Mouse (Mus musculus) splenic B cell, adult 2 months (primary cell): Measurements from ENCODE around the gene Gpc3.
"Not testable (repeated sequence)": the region's sequence is repeated elsewhere in the genome, so short reads cannot be mapped to it uniquely, and the experiment has no call there.

Experiments used
- DNase-seq: peaks from one replicate; pipeline ENCODE4 v3.0.0-alpha.2; 2011; ENCODE audit warnings: low read depth, low spot score
- H3K27me3 ChIP-seq: 2 replicates; pipeline ENCODE4 v1.6.1; 2012; ENCODE audit warnings: mild to moderate bottlenecking, low read length, moderate library complexity, mixed read lengths; ENCODE audit not compliant: control insufficient read depth, poor library complexity, insufficient read depth, severe bottlenecking
- H3K36me3 ChIP-seq: 2 replicates; pipeline ENCODE4 v1.6.1; 2012; ENCODE audit warnings: mild to moderate bottlenecking, low read length, moderate library complexity, mixed read lengths; ENCODE audit not compliant: control insufficient read depth, poor library complexity, insufficient read depth, severe bottlenecking

Gene Gpc3

DNA sequence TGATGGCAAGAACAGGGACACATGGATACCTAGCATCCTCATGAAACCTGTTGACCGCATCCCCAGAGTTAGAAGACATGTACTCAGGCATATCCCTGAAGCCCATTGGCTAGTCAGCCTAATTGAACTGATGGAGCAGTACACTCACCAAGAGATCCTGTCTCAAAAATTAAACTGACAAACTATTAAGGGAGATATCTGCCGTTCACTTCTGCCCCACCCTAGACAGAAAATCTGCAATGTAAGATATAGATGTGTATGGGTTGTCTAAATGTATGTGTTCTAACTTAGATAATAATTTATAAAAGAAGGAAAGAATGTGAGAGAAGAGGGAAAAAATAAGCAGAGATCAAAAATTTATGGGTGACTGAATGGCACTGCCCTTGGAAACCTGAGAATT, 212.6 kb downstream of the Gpc3 start:
- no peak for DNase-seq

DNA sequence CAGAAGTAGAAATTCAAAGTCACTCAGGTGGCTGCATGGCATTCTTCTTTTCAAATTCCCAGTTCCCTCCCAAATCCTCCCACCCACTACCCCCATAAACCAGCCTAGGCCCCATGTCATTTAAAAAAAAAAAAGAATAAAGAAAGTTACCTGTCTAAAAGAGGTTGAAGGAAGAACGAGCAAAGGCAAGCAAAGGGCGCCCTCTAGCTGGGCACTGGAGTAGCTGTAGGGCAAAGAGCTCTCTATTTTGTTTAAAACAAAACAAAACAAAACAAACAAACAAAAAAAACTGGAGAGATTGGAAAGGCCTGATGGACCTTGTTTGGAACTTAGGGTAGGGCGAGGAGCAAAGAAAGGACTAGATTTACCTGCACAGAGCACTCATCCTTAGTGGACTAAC, 238.6 kb downstream of the Gpc3 start:
- Histone ChIP-seq H3K36me3 (no peaks in the 10 kb centered on the region), H3K27me3 (no peaks in the 10 kb centered on the region)
- no peak for DNase-seq

More for the DNA sequence above, 212.6 kb downstream of the Gpc3 start:
- H3K27me3 ChIP-seq: no peaks in the 10 kb centered on the region
- no peaks in the 10 kb centered on the region for H3K36me3 ChIP-seq

DNA sequence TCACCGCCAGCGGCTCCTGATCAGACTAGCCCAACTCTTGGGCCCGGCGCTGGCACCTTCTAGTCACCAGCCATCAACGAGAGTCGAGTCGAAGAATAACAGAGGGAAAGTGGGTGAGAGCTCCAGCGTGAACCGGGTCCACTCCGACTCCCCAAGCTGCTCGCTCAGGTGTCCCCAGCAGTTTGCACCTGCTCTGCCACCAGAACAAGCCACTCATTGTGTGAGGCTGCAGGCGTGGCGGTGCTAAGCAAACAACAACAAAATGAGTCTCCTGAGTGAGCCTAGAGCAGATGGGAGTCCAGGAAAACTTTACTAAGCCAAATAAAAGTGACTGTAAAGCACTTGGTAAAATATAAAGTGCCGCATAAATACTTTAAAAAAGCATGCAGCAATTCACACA, 239.5 kb downstream of the Gpc3 start:
- no peaks in the 10 kb centered on the region for H3K36me3 ChIP-seq
- DNase-seq: no peak
- H3K27me3 ChIP-seq: no peaks in the 10 kb centered on the region

DNA sequence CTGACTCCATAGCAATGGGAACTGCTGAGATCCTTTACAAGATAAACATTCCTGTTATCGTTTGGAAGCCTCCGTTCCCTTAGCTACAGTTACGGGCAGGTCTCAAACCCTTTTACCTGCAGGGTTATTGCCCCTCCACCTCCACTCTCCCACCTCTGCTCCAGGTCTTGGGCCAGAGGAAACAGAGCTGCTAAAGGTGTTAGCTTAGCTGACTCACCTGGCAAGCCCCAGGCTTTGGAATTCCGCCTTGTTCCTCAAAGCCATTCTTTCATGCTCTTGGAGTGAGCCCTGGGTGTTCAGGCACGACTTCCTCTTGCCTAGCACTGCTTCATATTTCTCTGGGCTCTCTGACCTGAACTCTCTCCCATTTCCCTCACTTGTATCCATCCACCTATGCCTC, 241.3 kb downstream of the Gpc3 start:
- no peaks in the 10 kb centered on the region for H3K36me3 ChIP-seq
- no peak for DNase-seq
- H3K27me3 ChIP-seq: no peaks in the 10 kb centered on the region

DNA sequence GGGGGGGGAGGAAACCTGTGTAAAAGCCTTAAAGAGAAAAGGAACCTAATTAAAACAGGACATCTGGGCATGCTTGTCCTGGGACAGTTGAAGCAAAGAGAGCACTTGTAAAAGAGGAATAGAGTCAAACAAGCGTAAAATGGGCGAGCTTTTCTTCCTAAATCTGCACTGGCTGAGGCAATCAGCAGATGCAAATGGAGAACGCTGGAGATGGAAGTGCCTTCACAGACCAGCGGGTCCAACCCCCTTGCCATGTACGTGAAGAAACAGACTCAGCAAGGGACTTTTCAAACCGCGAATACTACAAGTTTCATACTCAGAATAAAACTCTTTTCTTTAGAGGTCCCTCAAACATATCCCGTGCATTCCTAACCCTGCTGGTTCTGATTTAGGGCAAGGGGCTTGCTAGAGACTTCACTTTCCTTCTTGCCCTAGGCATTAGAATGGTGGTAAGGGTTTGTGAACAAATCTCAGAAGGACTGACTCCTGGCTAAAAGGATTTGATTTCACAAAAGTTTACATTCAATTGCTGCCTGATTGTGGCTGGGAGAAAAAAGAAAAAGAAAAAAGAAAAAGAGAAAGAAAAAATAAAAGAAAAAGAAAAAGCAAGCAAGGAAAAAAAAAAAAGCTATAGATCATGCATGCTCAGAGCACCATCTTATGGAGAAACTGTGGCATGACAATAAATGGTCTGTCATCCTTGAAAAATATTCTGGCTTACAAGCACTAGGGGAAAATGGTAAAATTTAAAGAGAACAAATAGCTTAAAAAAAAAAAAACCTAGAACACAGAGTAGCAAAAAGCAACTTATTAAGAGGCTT, 243.6 kb downstream of the Gpc3 start:
- Histone ChIP-seq H3K36me3 (no peaks in the 10 kb centered on the region), H3K27me3 (no peaks in the 10 kb centered on the region)
- DNase-seq: no peak

DNA sequence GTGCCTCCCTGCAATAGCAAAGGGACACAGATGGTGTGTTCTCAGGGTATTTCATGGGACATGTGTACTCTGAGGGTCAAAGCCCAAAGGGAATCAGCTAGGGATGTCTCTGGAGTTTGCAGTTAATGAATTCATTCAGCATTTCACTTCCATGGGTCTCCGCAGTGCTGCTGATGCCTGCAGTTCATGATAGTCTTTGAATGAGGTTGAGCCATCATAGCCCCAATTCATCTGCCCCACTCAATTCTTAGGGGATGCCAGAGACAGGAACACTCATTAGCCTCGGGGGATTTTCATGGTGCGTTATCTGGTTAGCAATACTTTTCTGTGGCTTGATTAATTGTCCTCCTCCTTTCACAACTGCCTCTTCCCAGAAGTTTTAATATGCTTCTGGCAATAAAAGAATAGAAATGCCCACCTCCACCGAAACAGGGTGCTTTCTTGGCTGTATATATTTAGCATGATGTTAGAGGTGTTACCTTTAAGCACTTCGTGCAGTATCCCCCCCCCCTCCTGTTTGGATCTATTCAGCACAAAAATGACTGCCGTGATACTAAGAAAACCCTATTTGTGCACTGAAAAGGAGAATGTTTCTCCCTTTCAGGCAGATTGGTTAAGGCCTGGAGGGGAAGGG, 244.3 kb downstream of the Gpc3 start:
- H3K27me3 ChIP-seq: no peaks in the 10 kb centered on the region
- no peak for DNase-seq

DNA sequence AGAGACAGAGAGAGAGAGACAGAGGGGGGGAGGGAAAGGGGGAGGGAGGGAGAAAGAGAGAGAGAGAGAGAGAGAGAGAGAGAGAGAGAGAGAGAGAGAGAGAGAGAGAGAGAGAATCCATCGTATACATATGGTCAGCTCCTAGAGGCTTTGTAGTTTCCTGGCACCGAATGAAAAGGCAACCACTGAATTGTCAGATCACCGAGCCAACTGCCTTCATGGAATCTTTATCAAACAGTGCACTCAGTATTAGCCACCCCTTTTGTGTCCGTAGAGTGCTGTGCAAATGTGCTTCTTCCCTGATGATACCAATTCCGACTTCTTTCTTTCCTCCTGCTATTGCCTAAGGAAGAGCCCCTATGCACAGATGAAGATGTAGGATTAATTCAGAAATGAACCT, 246.9 kb downstream of the Gpc3 start:
- no peak for DNase-seq
- no peaks in the 10 kb centered on the region for H3K27me3 ChIP-seq

More for the DNA sequence above, 244.3 kb downstream of the Gpc3 start:
- no peaks in the 10 kb centered on the region for H3K36me3 ChIP-seq

DNA sequence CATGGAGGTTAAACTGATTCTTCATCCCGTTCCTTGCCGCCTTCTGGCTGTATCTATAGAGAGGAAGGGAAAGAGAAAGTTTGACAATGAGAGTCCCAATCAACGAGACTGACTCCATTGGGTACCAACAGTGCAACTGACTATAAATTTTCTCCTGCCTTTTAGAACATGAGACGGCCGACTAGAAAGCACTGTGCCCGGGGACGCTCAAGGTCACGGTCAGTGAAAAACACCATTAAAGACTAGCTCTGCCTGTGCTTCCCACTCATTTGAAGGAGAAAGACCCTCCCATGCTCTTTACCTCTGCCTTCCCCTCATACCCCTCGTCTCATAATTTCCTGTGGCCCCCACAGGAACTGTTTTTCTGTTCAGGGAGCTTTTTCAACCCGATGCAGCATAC, 248.0 kb downstream of the Gpc3 start:
- no peaks in the 10 kb centered on the region for H3K27me3 ChIP-seq
- no peak for DNase-seq
- no peaks in the 10 kb centered on the region for H3K36me3 ChIP-seq

More for the DNA sequence above, 246.9 kb downstream of the Gpc3 start:
- no peaks in the 10 kb centered on the region for H3K36me3 ChIP-seq

DNA sequence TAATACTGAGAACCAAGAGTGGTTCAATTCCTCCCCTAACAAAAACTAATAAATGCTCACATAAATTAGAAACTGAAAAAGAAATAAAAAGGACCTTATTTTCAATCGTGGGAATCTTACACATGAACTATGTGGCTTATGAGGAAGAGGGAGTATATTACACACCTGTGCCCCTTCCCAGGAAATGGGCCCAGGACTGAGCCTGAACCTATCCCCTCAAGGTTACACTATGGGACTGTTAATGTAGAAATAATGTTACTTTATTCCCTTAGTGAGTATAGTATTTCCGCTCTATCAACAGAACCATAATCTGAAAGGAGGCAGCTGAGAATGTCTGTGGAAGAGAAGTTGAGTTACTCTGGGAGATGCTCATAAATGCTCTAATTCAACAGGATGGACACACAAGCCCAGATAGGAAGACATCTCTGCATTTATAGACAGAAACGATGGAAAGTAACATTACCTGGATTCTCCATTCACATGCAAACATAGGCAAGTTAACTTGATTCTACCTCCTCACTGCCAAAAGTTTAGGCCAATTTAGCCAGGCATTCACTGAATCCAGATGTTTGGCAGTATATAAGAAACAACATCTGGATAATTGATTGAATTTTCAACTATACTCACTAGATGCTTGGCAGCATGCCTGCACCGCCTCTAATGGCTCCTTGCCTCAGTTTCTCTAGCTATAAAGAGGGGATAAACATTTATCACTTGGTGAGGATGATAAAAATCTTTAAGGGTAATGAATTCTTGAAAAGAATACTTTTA, 251.3 kb downstream of the Gpc3 start:
- no peaks in the 10 kb centered on the region for H3K36me3 ChIP-seq
- DNase-seq: no peak
- H3K27me3 ChIP-seq: no peaks in the 10 kb centered on the region

DNA sequence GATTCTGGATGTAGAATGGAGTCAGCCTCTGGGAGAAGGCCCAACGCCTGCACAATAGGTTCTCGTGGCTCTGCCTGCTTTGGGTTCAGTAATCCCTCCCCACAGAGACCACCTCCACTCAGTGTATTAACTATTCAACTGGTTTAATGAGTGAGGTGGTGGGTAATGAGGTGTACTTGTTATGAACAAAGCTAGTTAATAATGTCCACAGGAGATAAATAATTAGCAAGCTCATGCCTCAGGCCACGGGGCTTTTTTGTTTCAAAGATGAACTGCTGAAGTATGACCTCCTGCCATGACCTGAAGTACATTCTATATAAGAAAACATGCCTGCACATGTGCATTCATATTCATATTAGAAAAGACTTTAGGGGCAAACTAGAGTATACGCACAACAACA, 260.8 kb downstream of the Gpc3 start:
- Histone ChIP-seq H3K27me3 (no peaks in the 10 kb centered on the region), H3K36me3 (no peaks in the 10 kb centered on the region)
- DNase-seq: no peak

DNA sequence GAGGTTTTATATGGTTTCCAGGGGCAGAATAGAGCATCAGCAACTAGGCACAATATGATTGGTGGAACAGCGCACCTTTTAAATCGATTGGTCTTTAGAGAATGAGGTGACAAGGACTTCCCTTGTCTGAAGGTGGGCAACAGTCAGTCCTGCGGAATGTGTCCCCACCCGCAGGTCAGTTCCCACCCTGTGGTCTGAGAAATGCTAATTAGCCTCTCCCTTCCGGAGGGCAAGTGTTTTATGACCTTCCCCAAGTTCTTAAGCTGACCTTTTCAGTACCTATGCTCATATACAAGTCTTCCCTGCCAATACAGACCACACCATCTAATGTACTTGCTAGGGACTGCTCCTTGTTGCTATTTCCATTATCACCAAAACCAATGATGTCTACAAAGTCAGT, 263.1 kb downstream of the Gpc3 start:
- not testable (repeated sequence) for H3K36me3 ChIP-seq, H3K27me3 ChIP-seq

DNA sequence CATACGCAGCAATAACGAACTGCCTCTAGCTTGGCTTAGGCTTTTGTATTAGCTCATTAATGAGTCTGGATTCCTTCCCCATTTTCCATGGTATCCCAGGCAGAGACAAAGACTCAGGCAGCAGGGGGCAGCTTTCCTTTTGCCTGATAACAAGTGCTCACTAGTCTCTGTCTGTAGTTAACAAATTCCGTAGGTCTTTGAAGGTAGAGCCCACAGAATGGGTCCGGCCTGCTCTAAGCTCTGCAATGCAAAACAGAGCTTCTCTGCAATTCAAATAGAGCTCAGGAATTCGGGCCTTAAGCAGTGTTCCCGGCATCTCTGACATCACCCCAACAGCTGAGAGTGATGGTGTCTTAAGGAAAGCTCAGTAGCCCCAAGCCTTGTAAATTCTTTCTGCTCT, 265.0 kb downstream of the Gpc3 start:
- DNase-seq: no peak
- Histone ChIP-seq H3K27me3 (no peaks in the 10 kb centered on the region), H3K36me3 (no peaks in the 10 kb centered on the region)

More for the DNA sequence above, 263.1 kb downstream of the Gpc3 start:
- not testable (repeated sequence) for DNase-seq

DNA sequence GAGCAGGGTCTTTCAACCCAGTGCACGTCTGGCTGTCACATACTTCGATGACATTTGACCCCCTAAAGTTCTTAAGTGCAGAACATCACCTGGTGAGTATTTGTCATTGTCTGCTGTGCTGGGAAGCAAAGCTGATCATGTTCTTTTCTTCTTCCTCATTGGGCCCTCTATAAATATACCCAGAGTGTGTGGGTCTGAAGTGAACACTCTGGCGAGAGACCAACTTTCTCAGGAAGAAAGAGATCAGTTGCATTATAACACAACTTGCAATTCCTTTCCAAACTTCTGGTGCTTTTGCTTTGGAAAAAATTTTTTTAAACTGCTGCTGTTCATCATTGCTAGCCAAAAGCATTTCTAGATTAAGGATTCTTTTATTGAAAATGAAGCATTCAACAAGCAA, 269.7 kb downstream of the Gpc3 start:
- H3K36me3 ChIP-seq: no peaks in the 10 kb centered on the region
- no peak for DNase-seq

DNA sequence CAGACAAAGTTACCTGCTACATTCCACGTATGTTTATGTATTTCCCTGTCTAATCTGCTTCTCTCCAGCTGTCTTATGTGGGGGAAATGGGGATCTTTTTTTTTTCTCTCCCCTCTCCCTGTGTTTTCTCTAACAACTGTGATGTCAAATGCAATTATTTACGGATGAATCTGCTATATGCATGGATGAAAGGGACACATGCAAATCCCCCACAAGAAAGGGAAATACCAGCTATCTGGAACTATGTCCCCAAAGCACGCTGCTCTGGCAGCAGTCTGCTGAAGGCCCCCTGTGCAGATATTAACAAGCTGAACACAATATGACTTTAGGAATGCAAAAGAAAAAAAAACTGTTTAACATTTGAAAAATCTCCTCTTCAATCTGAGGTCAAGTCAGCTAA, 273.5 kb downstream of the Gpc3 start:
- no peaks in the 10 kb centered on the region for H3K36me3 ChIP-seq
- no peaks in the 10 kb centered on the region for H3K27me3 ChIP-seq
- no peak for DNase-seq

More for the DNA sequence above, 269.7 kb downstream of the Gpc3 start:
- H3K27me3 ChIP-seq: no peaks in the 10 kb centered on the region

DNA sequence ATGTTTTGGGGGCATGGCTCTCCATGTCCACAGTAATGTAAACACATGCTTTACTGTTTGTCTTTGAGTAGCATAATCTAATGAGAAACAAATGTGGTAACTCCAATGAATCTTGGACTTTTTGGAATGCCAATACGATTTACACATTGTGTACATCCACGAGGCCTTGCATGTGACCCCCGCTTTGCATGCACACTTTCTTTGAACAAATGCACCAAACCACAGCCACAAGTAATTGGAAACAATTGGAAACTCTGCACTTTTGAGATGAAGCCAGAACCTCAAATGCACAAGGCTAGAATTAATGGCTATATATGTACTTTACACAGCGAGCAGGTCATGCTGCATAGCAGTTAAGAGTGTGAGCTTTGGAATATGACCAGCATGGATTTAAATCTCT, 292.0 kb downstream of the Gpc3 start:
- Histone ChIP-seq H3K36me3 (no peaks in the 10 kb centered on the region), H3K27me3 (no peaks in the 10 kb centered on the region)
- DNase-seq: no peak
